Mouse (Mus musculus) fat pad, adult 2 months (tissue): Measurements from ENCODE around the gene Gm6169.
"Not testable (repeated sequence)": the region's sequence is repeated elsewhere in the genome, so short reads cannot be mapped to it uniquely, and the experiment has no call there.

Experiments
- DNase-seq: peaks from one replicate; pipeline ENCODE4 v3.0.0-alpha.2; 2011; ENCODE audit warnings: low read depth, low spot score; ENCODE audit errors: extremely low read depth

Gm6169 gene

GRCm38 (mm10) chr13:97099187-97099852 lies at the start of gene Gm6169:
Gm6169 (minus strand) TSS chr13:97099237.
- no peak for DNase-seq

GRCm38 (mm10) chr13:97145834-97146233 lies 46.8 kb upstream of the Gm6169 start:
- DNase-seq: no peak

- DNase-seq: peak; percentile 87
These were observed 43.3 kb upstream of the Gm6169 start for GRCm38 (mm10) chr13:97142321-97142720.

GRCm38 (mm10) chr13:97138404-97138931 lies 39.4 kb upstream of the Gm6169 start:
- not testable (repeated sequence) for DNase-seq

GRCm38 (mm10) chr13:97137466-97138400 lies 38.7 kb upstream of the Gm6169 start, which contains the start of the genes Gfm2 and Nsa2:
Gfm2 (plus strand) TSS chr13:97137937.
Nsa2 (minus strand) TSS chr13:97137937.
- DNase-seq: peak; percentile 62

GRCm38 (mm10) chr13:97130413-97130812 lies 31.4 kb upstream of the Gm6169 start:
- DNase-seq: not testable (repeated sequence)

GRCm38 (mm10) chr13:97129654-97130053 lies 30.6 kb upstream of the Gm6169 start:
- DNase-seq: not testable (repeated sequence)

GRCm38 (mm10) chr13:97121341-97121740 lies 22.3 kb upstream of the Gm6169 start:
- DNase-seq: peak; percentile 64

GRCm38 (mm10) chr13:97109046-97109445 lies 10.0 kb upstream of the Gm6169 start:
- no peak for DNase-seq

GRCm38 (mm10) chr13:97107721-97108120 lies 8.7 kb upstream of the Gm6169 start:
- not testable (repeated sequence) for DNase-seq

GRCm38 (mm10) chr13:97104996-97105395 lies 6.0 kb upstream of the Gm6169 start:
- no peak for DNase-seq

- no peak for DNase-seq
These were observed 3.3 kb downstream of the Gm6169 start for GRCm38 (mm10) chr13:97095726-97096125.

- no peak for DNase-seq
These were observed 10.9 kb downstream of the Gm6169 start for GRCm38 (mm10) chr13:97088183-97088582.

- DNase-seq: no peak
These were observed 11.6 kb downstream of the Gm6169 start for GRCm38 (mm10) chr13:97087421-97087820.

- DNase-seq: no peak
These were observed 12.7 kb downstream of the Gm6169 start for GRCm38 (mm10) chr13:97086316-97086715.

- no peak for DNase-seq
These were observed 16.6 kb downstream of the Gm6169 start for GRCm38 (mm10) chr13:97082432-97082831.

- DNase-seq: peak; percentile 67
These were observed 18.4 kb downstream of the Gm6169 start for GRCm38 (mm10) chr13:97080615-97081014.

- DNase-seq: no peak
These were observed 18.8 kb downstream of the Gm6169 start for GRCm38 (mm10) chr13:97080201-97080600.

GRCm38 (mm10) chr13:97077556-97077955 lies 21.5 kb downstream of the Gm6169 start:
- DNase-seq: no peak

GRCm38 (mm10) chr13:97073497-97073896 lies 25.5 kb downstream of the Gm6169 start:
- DNase-seq: no peak

GRCm38 (mm10) chr13:97071626-97072241 lies 27.3 kb downstream of the Gm6169 start:
- DNase-seq: no peak
